Mouse (Mus musculus): ENCODE measurements around the gene Med6. TPM values are rescaled to one million over a fixed set of nuclear protein-coding genes. Genes with fewer than 3 reads are reported as not detected.

The Med6 gene
- polyA plus RNA-seq, 1 experiment = 8.4 TPM

DNA sequence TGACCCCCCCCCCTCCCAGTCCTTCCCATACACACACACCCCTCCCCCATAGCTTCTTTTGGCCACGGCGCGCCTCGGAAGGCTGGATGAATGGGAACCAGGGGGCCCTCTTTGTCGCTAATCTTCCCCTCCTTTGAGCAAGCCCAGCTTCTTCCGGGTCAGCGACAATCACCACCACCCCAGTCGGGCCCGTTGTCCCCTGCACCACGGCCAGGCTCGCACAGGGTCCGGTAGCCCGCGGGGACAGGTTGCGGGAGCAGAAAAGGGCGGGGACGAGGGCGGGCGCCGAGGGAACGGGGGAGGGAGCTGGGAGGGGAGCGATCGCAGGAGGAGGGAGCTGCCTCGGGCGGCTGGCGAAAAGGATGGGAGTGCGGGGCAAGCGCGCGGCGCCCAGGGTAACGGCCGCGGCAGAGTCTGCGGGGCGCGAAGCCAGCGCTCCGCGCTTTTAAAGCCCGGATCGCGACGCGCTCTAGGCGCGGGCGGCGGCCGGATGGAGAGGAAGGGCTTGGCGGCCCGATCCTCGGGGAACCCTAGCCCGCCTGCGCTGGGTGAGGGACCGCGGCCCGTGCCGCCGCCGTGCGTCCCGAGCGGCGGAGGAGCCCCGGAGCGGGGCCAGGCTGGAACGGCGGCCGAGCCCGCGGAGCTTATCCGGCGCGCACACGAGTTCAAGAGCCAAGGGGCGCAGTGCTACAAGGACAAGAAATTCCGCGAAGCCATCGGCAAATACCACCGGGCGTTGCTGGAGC is 36.3 kb upstream of the Med6 start, which contains the start of gene Ttc9:
TSS of gene Ttc9 (plus strand) at position 335 of the 746 bp plus-strand sequence.
- peaks cover 17% of the 10 kb centered on the region for H3K27me3 ChIP-seq (ENCODE audit: control insufficient read depth, insufficient read depth, low read length)
- no peak for TF ChIP-seq POLR2A (IDR thresholded peaks at IDR 0.05; ENCODE audit: control insufficient read depth, extremely low read depth, insufficient read depth, low read length, poor library complexity)
- TF ChIP-seq CTCF (IDR thresholded peaks at IDR 0.05; ENCODE audit: borderline replicate concordance, control insufficient read depth, extremely low read depth, insufficient read depth, low read length, poor library complexity) = no peak
- H3K4me1 ChIP-seq (replicated peaks; ENCODE audit: control insufficient read depth, insufficient read depth, low read length) = no peaks in the 10 kb centered on the region
- H3K27ac ChIP-seq (ENCODE audit: control insufficient read depth, insufficient read depth, low read length) = no peak within 1 kb of the TSS
- WGBS = 3% methylated on average over 78 of the region's 82 CpGs
- H3K4me3 ChIP-seq (ENCODE audit: control insufficient read depth, insufficient read depth, low read length) = peak within 1 kb of the TSS; percentile 13; the same call in 1 of the 2 replicates
- DNase-seq = no peak
- H3K36me3 ChIP-seq (ENCODE audit: control insufficient read depth, insufficient read depth, low read length) = no peaks in the 10 kb centered on the region

DNA sequence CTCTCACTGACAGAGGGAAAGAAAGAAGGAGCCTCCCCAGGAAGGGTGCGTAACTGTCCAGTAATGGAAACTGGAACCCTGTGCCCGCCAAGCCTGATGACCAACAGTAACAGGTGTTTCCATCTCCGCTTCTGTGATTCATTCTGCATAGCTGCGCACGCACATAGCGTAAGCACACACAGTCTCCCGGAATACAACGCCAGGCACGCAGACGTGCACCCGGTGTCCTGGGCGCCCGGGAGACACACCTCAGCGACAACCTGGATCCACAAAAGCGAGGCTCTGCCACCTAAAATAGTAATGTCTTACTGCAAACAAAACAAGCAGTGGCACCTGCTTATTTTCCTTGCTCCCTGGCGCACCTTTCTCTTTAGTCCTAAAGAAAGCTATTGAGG is 35.7 kb upstream of the Med6 start:
- Histone ChIP-seq H3K27ac (ENCODE audit: control insufficient read depth, insufficient read depth, low read length) (no peak overlapping the region), H3K4me1 (replicated peaks; ENCODE audit: control insufficient read depth, insufficient read depth, low read length) (no peaks in the 10 kb centered on the region), H3K27me3 (ENCODE audit: control insufficient read depth, insufficient read depth, low read length) (peaks cover 17% of the 10 kb centered on the region), H3K4me3 (ENCODE audit: control insufficient read depth, insufficient read depth, low read length) (no peak overlapping the region), H3K36me3 (ENCODE audit: control insufficient read depth, insufficient read depth, low read length) (no peaks in the 10 kb centered on the region)
- TF ChIP-seq POLR2A (IDR thresholded peaks at IDR 0.05; ENCODE audit: control insufficient read depth, extremely low read depth, insufficient read depth, low read length, poor library complexity) (no peak), CTCF (IDR thresholded peaks at IDR 0.05; ENCODE audit: borderline replicate concordance, control insufficient read depth, extremely low read depth, insufficient read depth, low read length, poor library complexity) (no peak)
- no peak for DNase-seq
- 13% methylated on average over 16 of the region's 16 CpGs for WGBS

GRCm38 (mm10) chr12:81628091-81628490 is 33.3 kb upstream of the Med6 start:
- TF ChIP-seq POLR2A (IDR thresholded peaks at IDR 0.05; ENCODE audit: control insufficient read depth, extremely low read depth, insufficient read depth, low read length, poor library complexity) = no peak
- TF ChIP-seq CTCF (IDR thresholded peaks at IDR 0.05; ENCODE audit: borderline replicate concordance, control insufficient read depth, extremely low read depth, insufficient read depth, low read length, poor library complexity) = no peak
- H3K27me3 ChIP-seq (ENCODE audit: control insufficient read depth, insufficient read depth, low read length) = peaks cover 17% of the 10 kb centered on the region
- H3K4me1 ChIP-seq (replicated peaks; ENCODE audit: control insufficient read depth, insufficient read depth, low read length) = no peaks in the 10 kb centered on the region
- DNase-seq = no peak
- 89% methylated on average over 4 of the region's 4 CpGs for WGBS
- H3K4me3 ChIP-seq (ENCODE audit: control insufficient read depth, insufficient read depth, low read length) = no peak overlapping the region
- no peak overlapping the region for H3K27ac ChIP-seq (ENCODE audit: control insufficient read depth, insufficient read depth, low read length)
- no peaks in the 10 kb centered on the region for H3K36me3 ChIP-seq (ENCODE audit: control insufficient read depth, insufficient read depth, low read length)

DNA sequence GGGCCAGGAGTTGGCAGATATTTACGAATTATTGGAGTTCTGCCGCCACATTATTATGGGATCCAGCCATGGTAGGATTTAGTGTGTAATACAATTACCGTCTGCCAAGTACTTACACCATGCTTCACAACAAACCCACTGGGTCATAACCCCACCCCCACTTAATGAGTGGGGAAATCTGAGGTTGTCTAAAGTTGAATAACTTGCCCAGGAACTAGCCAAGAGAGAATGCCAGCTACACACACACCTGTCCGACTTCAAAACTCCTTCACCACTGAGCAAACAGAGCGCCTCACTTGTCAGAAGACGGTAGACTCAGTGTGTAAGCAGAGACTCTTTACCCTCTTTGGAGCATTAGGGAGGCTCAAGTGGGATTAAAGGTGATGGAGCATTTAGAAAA is 32.6 kb upstream of the Med6 start:
- whole genome bisulfite sequencing = 87% methylated on average over 6 of the region's 6 CpGs

GRCm38 (mm10) chr12:81626226-81626861 is 31.5 kb upstream of the Med6 start:
- DNase-seq = no peak
- no peak overlapping the region for H3K27ac ChIP-seq (ENCODE audit: control insufficient read depth, insufficient read depth, low read length)
- WGBS = 78% methylated on average over 12 of the region's 12 CpGs
- no peaks in the 10 kb centered on the region for H3K4me1 ChIP-seq (replicated peaks; ENCODE audit: control insufficient read depth, insufficient read depth, low read length)
- H3K36me3 ChIP-seq (ENCODE audit: control insufficient read depth, insufficient read depth, low read length) = no peaks in the 10 kb centered on the region
- no peak overlapping the region for H3K4me3 ChIP-seq (ENCODE audit: control insufficient read depth, insufficient read depth, low read length)
- H3K27me3 ChIP-seq (ENCODE audit: control insufficient read depth, insufficient read depth, low read length) = peaks cover 7% of the 10 kb centered on the region; the same call in 1 of the 2 replicates
- TF ChIP-seq CTCF (IDR thresholded peaks at IDR 0.05; ENCODE audit: borderline replicate concordance, control insufficient read depth, extremely low read depth, insufficient read depth, low read length, poor library complexity) = no peak
- no peak for TF ChIP-seq POLR2A (IDR thresholded peaks at IDR 0.05; ENCODE audit: control insufficient read depth, extremely low read depth, insufficient read depth, low read length, poor library complexity)

More for the DNA sequence above, 32.6 kb upstream of the Med6 start:
- H3K4me1 ChIP-seq (replicated peaks; ENCODE audit: control insufficient read depth, insufficient read depth, low read length) = no peaks in the 10 kb centered on the region
- no peak overlapping the region for H3K27ac ChIP-seq (ENCODE audit: control insufficient read depth, insufficient read depth, low read length)
- no peaks in the 10 kb centered on the region for H3K36me3 ChIP-seq (ENCODE audit: control insufficient read depth, insufficient read depth, low read length)
- TF ChIP-seq POLR2A (IDR thresholded peaks at IDR 0.05; ENCODE audit: control insufficient read depth, extremely low read depth, insufficient read depth, low read length, poor library complexity) = no peak
- TF ChIP-seq CTCF (IDR thresholded peaks at IDR 0.05; ENCODE audit: borderline replicate concordance, control insufficient read depth, extremely low read depth, insufficient read depth, low read length, poor library complexity) = no peak
- no peak overlapping the region for H3K4me3 ChIP-seq (ENCODE audit: control insufficient read depth, insufficient read depth, low read length)
- no peak for DNase-seq
- H3K27me3 ChIP-seq (ENCODE audit: control insufficient read depth, insufficient read depth, low read length) = peaks cover 17% of the 10 kb centered on the region

DNA sequence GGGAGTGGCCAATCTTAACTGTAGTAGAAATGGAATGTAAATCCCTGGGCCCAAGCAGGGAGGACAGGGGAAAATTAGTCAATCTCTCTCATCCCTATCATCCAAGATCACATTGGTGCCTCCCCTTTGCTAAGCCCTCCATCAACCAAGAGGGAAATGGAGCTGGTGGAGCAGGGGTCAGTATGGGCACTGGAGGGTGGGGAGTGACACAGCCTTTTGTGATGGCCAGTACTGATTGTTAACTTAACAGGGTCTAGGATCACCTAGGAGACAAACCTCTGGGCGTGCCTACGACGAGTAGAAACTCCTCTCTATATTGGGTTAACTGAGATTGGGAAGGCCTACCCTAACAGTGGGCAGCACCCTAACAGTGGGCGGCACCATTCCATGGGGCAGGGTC is 28.6 kb upstream of the Med6 start:
- H3K4me1 ChIP-seq (replicated peaks; ENCODE audit: control insufficient read depth, insufficient read depth, low read length) = no peaks in the 10 kb centered on the region
- no peaks in the 10 kb centered on the region for H3K36me3 ChIP-seq (ENCODE audit: control insufficient read depth, insufficient read depth, low read length)
- H3K27ac ChIP-seq (ENCODE audit: control insufficient read depth, insufficient read depth, low read length) = no peak overlapping the region
- no peak for DNase-seq
- 88% methylated on average over 4 of the region's 4 CpGs for WGBS
- TF ChIP-seq POLR2A (IDR thresholded peaks at IDR 0.05; ENCODE audit: control insufficient read depth, extremely low read depth, insufficient read depth, low read length, poor library complexity) = no peak
- no peak for TF ChIP-seq CTCF (IDR thresholded peaks at IDR 0.05; ENCODE audit: borderline replicate concordance, control insufficient read depth, extremely low read depth, insufficient read depth, low read length, poor library complexity)
- no peak overlapping the region for H3K4me3 ChIP-seq (ENCODE audit: control insufficient read depth, insufficient read depth, low read length)
- no peaks in the 10 kb centered on the region for H3K27me3 ChIP-seq (ENCODE audit: control insufficient read depth, insufficient read depth, low read length)

Measured in thymus, adult 2 months (tissue).